Mouse (Mus musculus): ENCODE measurements at regions not wholly inside any gene's neighbourhood (a gene's known extent, or its start where the extent isn't known, plus 50 kb on each side); places are given as distances from the start of the nearest gene placed in this dataset.
A peak's percentile ranks its signal among the peaks of the same experiment; 100 is the strongest.

DNA sequence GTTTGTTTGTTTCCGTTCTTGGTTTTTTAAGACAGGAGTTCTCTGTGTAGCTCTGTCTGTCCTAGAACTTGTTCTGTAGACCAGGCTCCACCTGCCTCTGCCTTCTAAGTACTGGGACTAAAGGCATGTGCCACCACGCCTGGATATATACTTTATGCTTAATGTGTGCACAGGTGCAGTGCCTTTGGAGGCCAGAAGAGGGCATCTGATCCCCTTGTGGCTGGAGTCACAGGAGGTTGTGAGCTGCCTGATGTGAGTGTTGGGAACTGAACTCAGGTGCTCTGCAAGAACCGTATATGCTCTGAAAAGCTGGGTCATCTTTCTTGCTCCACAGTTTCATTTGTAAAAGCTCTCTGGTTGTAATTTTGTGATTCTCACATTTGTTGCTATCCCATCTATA lies 100.7 kb downstream of the 9530068E07Rik start:
- Histone ChIP-seq H3K9me3 (replicated peaks; ENCODE audit: control insufficient read depth, insufficient read depth, low read length, poor library complexity, severe bottlenecking) (0 out of 2 replicates have a peak, but pooled peaks cover 2% of the 10 kb centered on the region), H3K9ac (ENCODE audit: low read depth, poor library complexity, severe bottlenecking) (no peak overlapping the region), H3K4me1 (ENCODE audit: control insufficient read depth, insufficient read depth, low read length) (no peaks in the 10 kb centered on the region), H3K27me3 (ENCODE audit: control insufficient read depth, insufficient read depth, low read length, poor library complexity, severe bottlenecking) (no peaks in the 10 kb centered on the region), H3K36me3 (ENCODE audit: control insufficient read depth, insufficient read depth, low read length, poor library complexity, severe bottlenecking) (no peaks in the 10 kb centered on the region), H3K27ac (ENCODE audit: insufficient read depth, low read length) (no peak overlapping the region), H3K4me3 (ENCODE audit: low read depth, low read length) (no peak overlapping the region)
- TF ChIP-seq POLR2A (IDR thresholded peaks at IDR 0.05; ENCODE audit: insufficient read depth, low read length) (no peak), CTCF (IDR thresholded peaks at IDR 0.05; ENCODE audit: low read depth, low read length) (peak; percentile 44)

DNA sequence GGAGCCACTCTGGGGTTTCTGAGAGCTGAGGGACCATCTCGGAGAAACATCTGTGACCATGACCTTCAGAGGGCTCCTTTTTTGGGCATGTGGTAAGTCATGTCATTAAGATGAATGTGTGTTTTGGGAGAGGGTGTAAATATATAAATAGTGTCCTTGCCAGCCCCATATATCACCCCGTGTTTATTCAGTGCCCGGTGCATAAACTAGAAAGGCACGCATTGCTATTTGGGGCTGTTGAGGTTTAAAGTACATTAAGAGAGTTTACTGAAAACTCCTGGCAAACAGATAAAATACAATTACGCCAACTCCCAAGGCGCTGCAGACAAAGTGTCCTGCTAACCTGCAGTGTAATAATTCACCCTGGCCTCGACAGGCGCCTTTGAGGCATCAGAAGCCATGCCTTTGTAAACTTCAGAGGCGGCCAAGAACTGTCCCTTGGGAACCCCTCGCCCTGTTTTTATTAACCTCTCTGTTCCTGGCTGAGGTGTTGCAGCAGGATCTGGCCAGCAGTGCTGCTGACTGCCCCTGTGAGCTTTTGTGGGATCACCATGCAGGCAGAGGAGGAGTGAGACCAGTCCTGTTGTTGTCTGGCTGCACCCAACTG lies 106.6 kb downstream of the 9530068E07Rik start:
- H3K4me1 ChIP-seq (ENCODE audit: control insufficient read depth, insufficient read depth, low read length) = no peaks in the 10 kb centered on the region
- H3K36me3 ChIP-seq (ENCODE audit: control insufficient read depth, insufficient read depth, low read length, poor library complexity, severe bottlenecking) = no peaks in the 10 kb centered on the region
- no peak overlapping the region for H3K4me3 ChIP-seq (ENCODE audit: low read depth, low read length)
- no peaks in the 10 kb centered on the region for H3K9me3 ChIP-seq (replicated peaks; ENCODE audit: control insufficient read depth, insufficient read depth, low read length, poor library complexity, severe bottlenecking)
- H3K27ac ChIP-seq (ENCODE audit: insufficient read depth, low read length) = no peak overlapping the region
- no peak overlapping the region for H3K9ac ChIP-seq (ENCODE audit: low read depth, poor library complexity, severe bottlenecking)
- H3K27me3 ChIP-seq (ENCODE audit: control insufficient read depth, insufficient read depth, low read length, poor library complexity, severe bottlenecking) = no peaks in the 10 kb centered on the region
- TF ChIP-seq CTCF (IDR thresholded peaks at IDR 0.05; ENCODE audit: low read depth, low read length) (no peak), POLR2A (IDR thresholded peaks at IDR 0.05; ENCODE audit: insufficient read depth, low read length) (no peak), EP300 (IDR thresholded peaks at IDR 0.05; ENCODE audit: insufficient read depth, low read depth, low read length) (no peak)

DNA sequence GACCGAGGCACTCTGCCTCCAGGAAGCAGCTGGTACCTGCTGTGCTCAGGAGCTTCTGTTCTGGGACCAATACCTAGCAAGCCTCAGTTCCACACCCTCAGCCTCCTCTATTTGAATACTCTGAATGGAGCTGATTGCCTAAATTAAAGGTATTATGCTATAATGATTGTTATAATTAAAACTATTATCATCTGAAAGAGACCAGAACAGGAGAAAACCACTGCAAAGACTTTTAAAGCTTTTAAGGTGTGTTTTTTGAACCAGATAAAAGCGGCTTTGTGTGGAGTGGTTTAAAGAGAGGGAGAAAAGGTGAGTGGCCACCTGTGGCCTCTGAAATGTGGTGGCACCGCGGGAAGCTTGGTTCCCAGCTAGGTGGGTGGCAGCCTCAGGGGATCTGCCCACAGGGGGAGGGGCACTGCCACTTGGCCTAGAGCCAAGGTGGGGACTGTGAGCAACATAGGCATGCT lies 115.6 kb downstream of the 9530068E07Rik start:
- Histone ChIP-seq H3K4me1 (ENCODE audit: control insufficient read depth, insufficient read depth, low read length) (no peaks in the 10 kb centered on the region), H3K9ac (ENCODE audit: low read depth, poor library complexity, severe bottlenecking) (no peak overlapping the region), H3K27ac (ENCODE audit: insufficient read depth, low read length) (peak overlapping the region; percentile 38; the same call in 1 of the 2 replicates), H3K9me3 (replicated peaks; ENCODE audit: control insufficient read depth, insufficient read depth, low read length, poor library complexity, severe bottlenecking) (peaks cover 22% of the 10 kb centered on the region), H3K4me3 (ENCODE audit: low read depth, low read length) (no peak overlapping the region), H3K36me3 (ENCODE audit: control insufficient read depth, insufficient read depth, low read length, poor library complexity, severe bottlenecking) (no peaks in the 10 kb centered on the region), H3K27me3 (ENCODE audit: control insufficient read depth, insufficient read depth, low read length, poor library complexity, severe bottlenecking) (0 out of 2 replicates have a peak, but pooled peaks cover 1% of the 10 kb centered on the region)
- TF ChIP-seq EP300 (IDR thresholded peaks at IDR 0.05; ENCODE audit: insufficient read depth, low read depth, low read length) = 0 out of 2 replicates have a peak, but pooled peaks have one; percentile 35
- no peak for TF ChIP-seq POLR2A (IDR thresholded peaks at IDR 0.05; ENCODE audit: insufficient read depth, low read length)

DNA sequence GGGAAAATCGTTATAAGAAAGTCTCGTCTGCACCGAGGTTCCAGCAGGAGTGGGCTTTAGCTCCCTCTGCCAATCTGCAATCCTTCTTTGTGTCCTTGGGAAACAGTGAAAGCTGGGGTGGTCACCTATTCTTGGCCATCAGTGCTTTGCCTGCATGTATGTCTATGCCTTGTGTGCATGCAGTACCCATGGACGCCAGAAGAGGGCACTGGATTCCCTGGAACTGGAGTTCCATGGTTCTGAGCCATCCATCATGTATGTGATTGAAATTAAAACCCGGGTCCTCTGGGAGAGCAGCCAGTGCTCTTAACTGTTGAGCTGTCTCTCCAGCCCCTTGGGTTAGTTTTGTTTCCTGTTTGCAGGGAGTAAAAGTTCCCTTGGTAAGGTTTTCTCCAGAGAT lies 121.1 kb downstream of the 9530068E07Rik start:
- Histone ChIP-seq H3K9ac (ENCODE audit: low read depth, poor library complexity, severe bottlenecking) (no peak overlapping the region), H3K27me3 (ENCODE audit: control insufficient read depth, insufficient read depth, low read length, poor library complexity, severe bottlenecking) (0 out of 2 replicates have a peak, but pooled peaks cover 1% of the 10 kb centered on the region), H3K27ac (ENCODE audit: insufficient read depth, low read length) (no peak overlapping the region), H3K4me1 (ENCODE audit: control insufficient read depth, insufficient read depth, low read length) (no peaks in the 10 kb centered on the region), H3K36me3 (ENCODE audit: control insufficient read depth, insufficient read depth, low read length, poor library complexity, severe bottlenecking) (no peaks in the 10 kb centered on the region), H3K9me3 (replicated peaks; ENCODE audit: control insufficient read depth, insufficient read depth, low read length, poor library complexity, severe bottlenecking) (peaks cover 3% of the 10 kb centered on the region; the same call in 1 of the 2 replicates), H3K4me3 (ENCODE audit: low read depth, low read length) (no peak overlapping the region)
- peak; percentile 58 for TF ChIP-seq CTCF (IDR thresholded peaks at IDR 0.05; ENCODE audit: low read depth, low read length)
- no peak for TF ChIP-seq EP300 (IDR thresholded peaks at IDR 0.05; ENCODE audit: insufficient read depth, low read depth, low read length)
- no peak for TF ChIP-seq POLR2A (IDR thresholded peaks at IDR 0.05; ENCODE audit: insufficient read depth, low read length)

DNA sequence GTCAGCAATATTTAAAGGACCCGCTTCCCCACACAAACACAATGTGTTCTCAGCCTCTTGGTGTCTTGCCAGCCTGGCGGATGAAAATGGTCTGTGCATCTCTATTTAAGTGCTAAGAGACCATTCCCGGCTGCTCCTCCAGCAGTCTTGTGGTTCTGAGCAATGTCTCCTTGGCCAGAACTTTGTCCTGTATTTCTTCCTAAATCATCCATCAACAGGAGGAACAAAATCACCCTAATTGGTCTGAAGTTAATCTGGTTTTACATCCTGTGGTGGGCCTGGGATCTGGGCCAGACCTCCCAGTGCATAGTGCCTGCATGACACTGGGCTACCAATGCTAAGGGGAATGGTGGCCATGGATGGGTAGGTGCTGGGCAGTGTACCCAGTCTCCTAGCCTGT lies 123.6 kb downstream of the 9530068E07Rik start:
- Histone ChIP-seq H3K27me3 (ENCODE audit: control insufficient read depth, insufficient read depth, low read length, poor library complexity, severe bottlenecking) (0 out of 2 replicates have a peak, but pooled peaks cover 1% of the 10 kb centered on the region), H3K9me3 (replicated peaks; ENCODE audit: control insufficient read depth, insufficient read depth, low read length, poor library complexity, severe bottlenecking) (0 out of 2 replicates have a peak, but pooled peaks cover 3% of the 10 kb centered on the region), H3K27ac (ENCODE audit: insufficient read depth, low read length) (no peak overlapping the region), H3K4me3 (ENCODE audit: low read depth, low read length) (no peak overlapping the region), H3K36me3 (ENCODE audit: control insufficient read depth, insufficient read depth, low read length, poor library complexity, severe bottlenecking) (no peaks in the 10 kb centered on the region), H3K4me1 (ENCODE audit: control insufficient read depth, insufficient read depth, low read length) (no peaks in the 10 kb centered on the region), H3K9ac (ENCODE audit: low read depth, poor library complexity, severe bottlenecking) (no peak overlapping the region)
- no peak for TF ChIP-seq CTCF (IDR thresholded peaks at IDR 0.05; ENCODE audit: low read depth, low read length)
- no peak for TF ChIP-seq POLR2A (IDR thresholded peaks at IDR 0.05; ENCODE audit: insufficient read depth, low read length)
- no peak for TF ChIP-seq EP300 (IDR thresholded peaks at IDR 0.05; ENCODE audit: insufficient read depth, low read depth, low read length)

DNA sequence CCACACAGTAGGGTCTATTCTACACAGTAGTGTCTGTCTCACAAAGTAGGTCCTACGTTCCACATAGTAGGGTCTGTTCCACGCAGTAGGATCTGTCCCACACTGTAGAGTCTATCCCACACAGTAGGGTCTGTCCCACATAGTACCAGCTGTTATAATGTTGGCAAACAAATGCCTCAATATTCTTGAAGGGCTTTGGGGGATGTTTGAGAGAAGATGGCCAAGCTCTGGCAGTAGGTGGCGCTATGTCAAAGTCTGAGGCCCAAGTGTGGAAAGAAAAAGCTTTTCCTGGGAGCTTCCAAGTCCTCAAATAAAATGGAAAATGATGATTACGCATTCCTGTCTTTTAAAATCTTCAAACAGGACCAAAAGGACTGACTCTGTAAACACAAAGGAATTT lies 125.7 kb downstream of the 9530068E07Rik start:
- no peaks in the 10 kb centered on the region for H3K27me3 ChIP-seq (ENCODE audit: control insufficient read depth, insufficient read depth, low read length, poor library complexity, severe bottlenecking)
- no peaks in the 10 kb centered on the region for H3K36me3 ChIP-seq (ENCODE audit: control insufficient read depth, insufficient read depth, low read length, poor library complexity, severe bottlenecking)
- no peak overlapping the region for H3K27ac ChIP-seq (ENCODE audit: insufficient read depth, low read length)
- peak; percentile 55 for TF ChIP-seq CTCF (IDR thresholded peaks at IDR 0.05; ENCODE audit: low read depth, low read length)
- TF ChIP-seq EP300 (IDR thresholded peaks at IDR 0.05; ENCODE audit: insufficient read depth, low read depth, low read length) = no peak
- no peak overlapping the region for H3K4me3 ChIP-seq (ENCODE audit: low read depth, low read length)
- H3K9ac ChIP-seq (ENCODE audit: low read depth, poor library complexity, severe bottlenecking) = no peak overlapping the region
- H3K4me1 ChIP-seq (ENCODE audit: control insufficient read depth, insufficient read depth, low read length) = no peaks in the 10 kb centered on the region
- no peaks in the 10 kb centered on the region for H3K9me3 ChIP-seq (replicated peaks; ENCODE audit: control insufficient read depth, insufficient read depth, low read length, poor library complexity, severe bottlenecking)
